Mouse (Mus musculus) lung, postnatal 0 days (tissue): ENCODE results near the gene Stam2.

Source experiments
- CTCF ChIP-seq: IDR thresholded peaks from 2 replicates; pipeline ENCODE4 v1.5.1; 2016; ENCODE audit warnings: antibody characterized with exemption, mild to moderate bottlenecking
- EP300 ChIP-seq: IDR thresholded peaks from 2 replicates; pipeline ENCODE4 v1.6.1; 2016; ENCODE audit warnings: antibody characterized with exemption, mild to moderate bottlenecking, control low read depth

DNA sequence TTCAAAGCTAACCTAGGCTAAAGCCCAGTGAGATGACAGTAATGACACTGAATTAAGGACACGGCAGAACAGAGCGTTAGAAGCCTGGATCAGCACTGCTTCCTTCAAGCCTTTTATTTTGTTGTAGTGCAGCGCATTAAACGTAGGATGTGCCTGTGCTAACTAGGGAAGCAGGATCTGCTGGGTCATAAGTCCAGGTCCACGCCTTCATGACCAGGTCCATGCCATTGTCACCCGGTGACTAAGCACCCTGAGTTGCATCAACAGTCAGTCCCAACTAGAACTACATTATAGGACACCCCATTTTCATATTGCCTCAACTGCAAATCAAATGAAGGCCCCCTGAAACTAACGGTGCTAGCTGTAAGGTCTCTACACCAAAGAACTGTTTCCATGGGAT, 7.6 kb downstream of the Stam2 start:
- TF ChIP-seq CTCF, result no peak
- TF ChIP-seq EP300, result no peak
